ENCODE assay signal across 12 mouse cellular contexts in genomic region chr3:94611343-94611742, GRCm38 (mm10). TPM values are rescaled to one million over a fixed set of nuclear protein-coding genes. Genes with fewer than 3 reads are reported as not detected.
DNase-seq lines count a peak whose midpoint lies in the region; ATAC-seq and TF ChIP-seq lines count a peak whose summit lies in the region.
"Had no signal": no experiment of that assay in that cellular context is flagged by ENCODE, and none has a peak within 500 bp of the region (broad histone marks: within the 10 kb centered on the region; RNA-seq: fewer than 3 reads in every experiment).

No protein-coding gene starts in this region.

- no peak overlapping the region for H3K4me3 ChIP-seq in cerebellum, adult 2 months (replicated peaks; ENCODE audit: insufficient read depth, low read depth, low read length)
- H3K4me3 ChIP-seq in kidney, embryonic 16.5 days (ENCODE audit: low read length), result no peak overlapping the region
- H3K4me3 ChIP-seq: embryonic facial prominence, embryonic 12.5 days; lung, embryonic 15.5 days had no signal

- TF ChIP-seq CTCF in cerebellum, adult 2 months (IDR thresholded peaks at IDR 0.05; ENCODE audit: borderline replicate concordance, insufficient read depth, low read depth, low read length), result no peak

- no peak for ATAC-seq in kidney, embryonic 16.5 days (ENCODE audit: low FRiP score, low TSS enrichment)

- TF ChIP-seq POLR2A in cerebellum, adult 2 months (IDR thresholded peaks at IDR 0.05; ENCODE audit: borderline replicate concordance, insufficient read depth, low read length), result no peak

- no peaks in the 10 kb centered on the region for H3K27me3 ChIP-seq in cerebellum, adult 2 months (ENCODE audit: control insufficient read depth, insufficient read depth, low read length)
- H3K27me3 ChIP-seq in kidney, embryonic 16.5 days (ENCODE audit: insufficient read depth, low read length), result no peaks in the 10 kb centered on the region
- H3K27me3 ChIP-seq: embryonic facial prominence, embryonic 12.5 days; lung, embryonic 15.5 days had no signal

- peak; percentile 21 to 22 for DNase-seq in cerebellum, adult 2 months
- DNase-seq in cerebellum, adult 11-12 months, result no peak
- DNase-seq in kidney, adult 8-10 months, result no peak
- DNase-seq in adipocyte (ENCODE audit: low spot score), result peak; percentile 54
- DNase-seq in layer of hippocampus, postnatal 10 days (ENCODE audit: low spot score in 2 of 2), result peak; percentile 24 to 38
- no peak for DNase-seq in testis, postnatal 10 days (ENCODE audit: low spot score)
- no peak for DNase-seq in c-Kit-positive CD71-positive TER-119-positive erythroid progenitor cells, embryonic 14.5 days (ENCODE audit: low spot score)

- H3K9ac ChIP-seq in kidney, embryonic 16.5 days (replicated peaks; ENCODE audit: low read length), result no peak overlapping the region
- H3K9ac ChIP-seq: embryonic facial prominence, embryonic 12.5 days; lung, embryonic 15.5 days had no signal

- H3K4me2 ChIP-seq in kidney, embryonic 16.5 days (replicated peaks; ENCODE audit: low read depth, low read length), result no peak overlapping the region
- H3K4me2 ChIP-seq: embryonic facial prominence, embryonic 12.5 days; lung, embryonic 15.5 days had no signal

- H3K9me3 ChIP-seq in kidney, embryonic 16.5 days (ENCODE audit: low read length), result no peaks in the 10 kb centered on the region
- H3K9me3 ChIP-seq: embryonic facial prominence, embryonic 12.5 days; lung, embryonic 15.5 days had no signal

- 14% methylated on average over 4 of the region's 4 CpGs for WGBS in cerebellum, adult 2 months
- WGBS in kidney, embryonic 16.5 days, result 46% methylated on average over 4 of the region's 4 CpGs

- H3K4me1 ChIP-seq in cerebellum, adult 2 months (ENCODE audit: control insufficient read depth, insufficient read depth, low read length), result no peaks in the 10 kb centered on the region; the same call in 1 of the 2 replicates
- H3K4me1 ChIP-seq in kidney, embryonic 16.5 days (ENCODE audit: insufficient read depth, low read length), result peaks cover 13% of the 10 kb centered on the region; the same call in 1 of the 2 replicates
- H3K4me1 ChIP-seq: lung, embryonic 15.5 days had no signal

- H3K36me3 ChIP-seq in kidney, embryonic 16.5 days (ENCODE audit: insufficient read depth, low read length), result no peaks in the 10 kb centered on the region
- H3K36me3 ChIP-seq: embryonic facial prominence, embryonic 12.5 days; lung, embryonic 15.5 days had no signal

- H3K27ac ChIP-seq in cerebellum, adult 2 months (ENCODE audit: insufficient read depth, low read length), result no peak overlapping the region
- peak overlapping the region; percentile 18; the same call in 1 of the 2 replicates for H3K27ac ChIP-seq in kidney, embryonic 16.5 days (ENCODE audit: low read length)
- H3K27ac ChIP-seq: embryonic facial prominence, embryonic 12.5 days; kidney, postnatal 0 days; lung, embryonic 15.5 days had no signal

RNA-seq across cellular contexts. Expression of gene Snx27, which starts 28.8 kb away (rescaled TPM):
- 55.9 and 58.6 TPM in 2 replicates for polyA plus RNA-seq in cerebellum, adult 2 months (2012; rRNA removed)
- 43.0 and 54.6 TPM in 2 replicates for polyA plus RNA-seq in kidney, embryonic 16.5 days (2015; fragmentation: Nextera tagmentation; extraction: Ambion mirVana)
- total RNA-seq in layer of hippocampus, postnatal 10 days (2021), result 10 to 100 TPM; 80.2 to 88.8 TPM

RNA-seq across cellular contexts. Expression of gene Gm10972, which starts 31.6 kb away (rescaled TPM):
- polyA plus RNA-seq in cerebellum, adult 2 months (2012; rRNA removed), result not detected in 2 replicates
- polyA plus RNA-seq in kidney, embryonic 16.5 days (2015; fragmentation: Nextera tagmentation; extraction: Ambion mirVana), result not detected in 2 replicates
- not detected for total RNA-seq in layer of hippocampus, postnatal 10 days (2021)
- total RNA-seq: heart, postnatal 10 days had no signal
- polyA plus RNA-seq: embryonic facial prominence, embryonic 12.5 days; kidney, postnatal 0 days; lung, embryonic 15.5 days had no signal

RNA-seq across cellular contexts. Expression of gene Tuft1, which starts 47.3 kb away (rescaled TPM):
- 7.0 and 7.4 TPM in 2 replicates for polyA plus RNA-seq in cerebellum, adult 2 months (2012; rRNA removed)
- polyA plus RNA-seq in kidney, embryonic 16.5 days (2015; fragmentation: Nextera tagmentation; extraction: Ambion mirVana), result 9.7 TPM in 2 replicates
- total RNA-seq in layer of hippocampus, postnatal 10 days (2021), result 1 to 10 TPM; 2.6 to 3.1 TPM

Comparison
In these comparisons a context has a peak if more than half of its experiments do, and no peak if none do; other contexts are left out.
1. DNase-seq: peak in cerebellum, adult 2 months (2 of 2), adipocyte (single experiment) and layer of hippocampus, postnatal 10 days (2 of 2); none in cerebellum, adult 11-12 months (single experiment), kidney, adult 8-10 months (0 of 2), testis, postnatal 10 days (single experiment) and c-Kit-positive CD71-positive TER-119-positive erythroid progenitor cells, embryonic 14.5 days (single experiment).